Mouse (Mus musculus) macrophage (primary cell): ENCODE results near the gene Faap100. TPM values are rescaled to one million over a fixed set of nuclear protein-coding genes. Genes with fewer than 3 reads are reported as not detected.
"Not testable (repeated sequence)": the region's sequence is repeated elsewhere in the genome, so short reads cannot be mapped to it uniquely, and the experiment has no call there.

Experiments used
- H3K27ac ChIP-seq: fragments of 350-480 bp; formaldehyde crosslinking; 2 replicates; pipeline ENCODE4 v1.9.0; 2021
- H3K36me3 ChIP-seq: fragments of 350-480 bp; formaldehyde crosslinking; 2 replicates; pipeline ENCODE4 v1.9.0; 2021; ENCODE audit errors: inconsistent target
- H3K4me3 ChIP-seq: fragments of 350-480 bp; formaldehyde crosslinking; 2 replicates; pipeline ENCODE4 v1.9.0; 2021; ENCODE audit errors: inconsistent target
- H3K79me2 ChIP-seq: fragments of 350-480 bp; formaldehyde crosslinking; 2 replicates; pipeline ENCODE4 v1.9.0; 2021; ENCODE audit errors: inconsistent target
- WGBS: methylation state at CpG from one replicate; pipeline ENCODE4 v1.1.7; 2026; ENCODE audit warnings: inconsistent platforms; ENCODE audit not compliant: missing documents; 5-methylcytosine and 5-hydroxymethylcytosine counted together
- polyA plus RNA-seq: library from polyadenylated mRNA; stranded (reverse); fragments of 250-400 nt; gene quantifications from 3 replicates; pipeline ENCODE4 v1.2.4, GENCODE M21; 2018; ENCODE audit warnings: inconsistent platforms

The Faap100 gene
- polyA plus RNA-seq, 1 experiment from 2014 or later = 3.8 TPM

DNA sequence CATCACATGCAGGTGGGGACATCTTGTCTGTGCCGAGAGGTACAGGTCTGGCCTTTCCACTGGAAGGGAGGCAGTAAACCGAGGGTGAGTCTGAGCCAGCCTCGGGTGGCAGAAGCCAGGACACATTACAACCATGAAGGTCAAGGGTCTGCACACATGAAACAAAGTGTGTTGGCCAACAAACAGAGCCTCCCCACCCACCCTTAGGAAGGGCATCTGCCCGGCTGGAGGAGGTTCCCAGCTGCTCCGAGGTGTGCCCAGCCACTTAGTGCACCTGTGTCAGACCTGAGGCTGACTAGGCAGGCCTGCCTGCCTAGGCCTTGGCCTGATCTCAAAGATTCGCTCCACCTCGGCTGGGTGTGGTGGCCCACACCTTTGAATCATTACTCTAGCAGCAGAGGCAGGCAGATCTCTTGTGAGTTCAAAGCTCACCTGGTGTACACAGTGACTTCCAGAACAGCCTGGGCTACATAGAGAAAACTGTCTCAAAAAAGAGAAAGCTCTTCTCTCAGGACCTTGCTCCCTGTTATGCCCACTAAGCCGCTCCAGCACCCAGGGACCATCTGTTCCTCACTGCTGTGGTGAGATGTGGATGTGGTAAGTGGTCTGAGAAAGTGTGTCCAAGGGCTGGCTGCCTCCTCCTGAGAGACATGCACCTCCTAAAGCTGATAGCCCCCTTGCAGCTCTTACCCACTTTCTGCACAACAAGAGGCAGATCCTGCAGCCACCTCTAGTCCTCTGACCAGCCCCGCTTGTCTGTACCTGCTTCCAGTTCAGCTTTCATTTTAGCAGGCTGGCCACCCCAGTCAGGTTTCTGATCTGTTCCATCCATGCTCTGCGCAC is 27.1 kb downstream of the Faap100 start:
- WGBS = 89% methylated on average over 10 of the region's 10 CpGs
- peaks cover 36% of the 10 kb centered on the region for H3K79me2 ChIP-seq
- peak overlapping the region; percentile 26; the same call in 1 of the 2 replicates for H3K4me3 ChIP-seq
- peak overlapping the region; percentile 92 for H3K27ac ChIP-seq
- no peaks in the 10 kb centered on the region for H3K36me3 ChIP-seq

DNA sequence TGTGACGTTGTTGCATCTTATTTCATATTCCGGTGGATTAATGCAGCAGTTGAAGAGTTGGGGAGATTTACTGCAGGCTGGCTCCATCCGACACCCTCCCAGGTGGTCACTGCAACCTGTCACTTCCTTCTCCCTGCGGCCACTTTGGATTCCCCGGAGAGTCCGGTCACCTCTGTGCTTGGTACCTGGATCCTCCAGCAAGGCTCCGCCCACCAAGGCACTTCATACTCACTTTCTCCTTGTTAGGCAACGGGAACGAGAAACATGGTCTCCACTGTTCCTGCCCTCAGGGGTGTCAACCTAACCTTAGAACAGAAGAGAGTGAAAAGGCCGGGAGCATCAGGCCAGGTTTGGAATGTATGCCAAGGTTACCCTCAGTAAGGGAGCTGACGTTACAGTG is 27.9 kb downstream of the Faap100 start:
- peaks cover 39% of the 10 kb centered on the region for H3K79me2 ChIP-seq

DNA sequence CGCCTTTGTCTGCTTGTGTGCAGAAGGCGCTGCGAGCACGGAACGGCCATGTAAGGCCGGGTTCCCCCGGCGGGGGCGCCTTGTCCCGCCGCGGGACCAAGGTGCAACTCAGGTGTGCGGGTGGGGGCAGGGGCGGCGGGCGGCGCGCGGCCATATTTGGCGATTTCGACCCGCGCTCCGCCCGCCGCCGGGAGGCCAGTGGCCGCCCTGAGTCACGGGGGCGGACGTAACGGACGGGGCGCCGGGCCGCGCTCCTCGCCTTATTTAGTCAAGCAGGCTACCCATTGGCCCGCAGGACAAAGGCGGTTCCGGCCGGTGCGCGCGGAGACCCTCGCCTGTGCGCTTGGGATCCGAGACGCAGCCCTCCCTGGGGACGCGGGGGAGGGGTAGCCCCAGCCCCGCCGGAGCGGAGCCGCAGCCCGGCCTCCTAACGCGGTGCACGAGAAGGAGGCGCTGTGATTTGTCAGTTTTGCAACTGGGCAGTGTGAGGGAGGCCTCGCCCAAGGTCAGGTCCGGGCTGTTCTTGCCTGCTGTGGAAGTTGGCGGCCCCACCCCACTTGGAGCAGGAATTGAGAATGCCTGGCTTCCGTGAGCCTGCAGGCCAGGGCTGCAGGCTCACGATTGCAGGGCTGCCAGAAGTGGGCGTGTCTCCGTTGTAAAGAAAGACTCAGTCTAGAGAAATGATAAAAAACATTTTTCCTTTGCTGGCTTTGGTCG is 28.4 kb downstream of the Faap100 start:
- peak overlapping the region; percentile 98 for H3K27ac ChIP-seq
- peak overlapping the region; percentile 85 for H3K4me3 ChIP-seq
- WGBS = under 1% methylated on average over 46 of the region's 68 CpGs
- no peaks in the 10 kb centered on the region for H3K36me3 ChIP-seq
- H3K79me2 ChIP-seq = peaks cover 39% of the 10 kb centered on the region

More for the DNA sequence above, 27.9 kb downstream of the Faap100 start:
- Histone ChIP-seq H3K4me3 (peak overlapping the region; percentile 26), H3K36me3 (no peaks in the 10 kb centered on the region), H3K27ac (peak overlapping the region; percentile 92)
- WGBS = 35% methylated on average over 11 of the region's 11 CpGs

DNA sequence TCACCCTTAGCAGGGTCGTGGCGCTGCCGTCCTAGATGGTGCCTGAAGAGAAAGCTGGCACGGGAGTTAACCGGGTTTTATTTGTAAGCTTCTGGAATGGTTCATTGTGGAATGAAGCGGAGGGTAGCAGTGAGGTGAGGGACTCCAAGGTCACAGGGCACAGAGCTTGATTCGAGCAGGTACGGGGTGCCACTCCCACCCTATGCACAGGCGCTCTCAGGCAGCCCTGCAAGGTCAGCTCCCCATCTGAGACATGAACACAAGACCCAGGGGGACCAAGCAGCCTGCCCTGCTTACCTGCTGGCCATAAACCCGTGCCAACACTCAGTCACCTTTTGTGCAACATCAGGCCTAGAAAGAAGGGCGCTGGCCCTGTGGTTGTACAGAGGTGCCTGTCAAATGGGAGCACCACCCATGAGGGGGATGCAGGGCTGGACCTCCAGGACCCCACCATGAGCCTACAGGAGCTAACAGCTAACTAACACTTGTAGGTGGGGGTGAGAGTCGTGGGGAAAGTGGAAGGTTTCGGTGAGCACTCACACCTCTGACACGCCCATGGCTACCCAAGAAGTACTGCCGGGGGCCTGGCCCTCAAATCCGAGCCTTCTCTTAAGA is 29.1 kb downstream of the Faap100 start:
- H3K79me2 ChIP-seq = peaks cover 39% of the 10 kb centered on the region
- WGBS = 6% methylated on average over 16 of the region's 16 CpGs
- peak overlapping the region; percentile 98 for H3K27ac ChIP-seq
- peak overlapping the region; percentile 85 for H3K4me3 ChIP-seq
- no peaks in the 10 kb centered on the region for H3K36me3 ChIP-seq

DNA sequence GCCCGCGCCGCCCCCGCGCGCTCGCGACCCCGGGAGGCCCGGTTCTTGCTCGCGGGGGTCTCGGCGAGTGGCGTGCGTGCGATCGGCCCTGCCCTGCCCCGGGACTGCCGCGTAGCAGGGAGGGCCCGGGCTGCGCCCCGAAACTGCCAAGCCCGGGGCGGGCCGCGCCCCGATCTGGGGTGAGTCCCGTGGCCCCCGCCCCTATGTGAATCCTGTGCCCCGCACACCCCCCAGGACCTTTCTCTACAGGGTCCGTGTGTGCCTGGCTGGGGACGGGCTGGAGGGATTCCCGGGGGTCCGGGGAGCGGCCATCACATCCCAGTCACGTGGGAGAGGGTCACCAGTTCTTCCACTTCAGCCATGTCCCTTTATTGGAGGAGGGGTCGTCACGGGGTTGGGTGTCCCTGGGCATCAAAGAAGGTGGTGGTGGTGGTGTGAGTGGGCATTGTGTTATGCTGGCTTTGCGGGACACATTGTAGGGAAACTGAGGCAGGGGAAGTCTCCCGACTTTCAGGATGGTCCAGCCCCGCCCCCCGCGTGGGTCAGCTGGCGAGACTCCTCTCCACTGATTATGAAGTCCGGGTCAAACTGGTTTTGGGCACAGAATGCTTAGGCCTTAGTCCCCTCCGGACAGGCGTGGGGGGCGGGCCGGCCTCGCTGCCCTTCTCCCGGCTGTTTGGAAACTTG is 29.7 kb downstream of the Faap100 start:
- H3K4me3 ChIP-seq = peak overlapping the region; percentile 85
- peak overlapping the region; percentile 98 for H3K27ac ChIP-seq
- 3% methylated on average over 48 of the region's 53 CpGs for WGBS
- peaks cover 39% of the 10 kb centered on the region for H3K79me2 ChIP-seq
- H3K36me3 ChIP-seq = no peaks in the 10 kb centered on the region

DNA sequence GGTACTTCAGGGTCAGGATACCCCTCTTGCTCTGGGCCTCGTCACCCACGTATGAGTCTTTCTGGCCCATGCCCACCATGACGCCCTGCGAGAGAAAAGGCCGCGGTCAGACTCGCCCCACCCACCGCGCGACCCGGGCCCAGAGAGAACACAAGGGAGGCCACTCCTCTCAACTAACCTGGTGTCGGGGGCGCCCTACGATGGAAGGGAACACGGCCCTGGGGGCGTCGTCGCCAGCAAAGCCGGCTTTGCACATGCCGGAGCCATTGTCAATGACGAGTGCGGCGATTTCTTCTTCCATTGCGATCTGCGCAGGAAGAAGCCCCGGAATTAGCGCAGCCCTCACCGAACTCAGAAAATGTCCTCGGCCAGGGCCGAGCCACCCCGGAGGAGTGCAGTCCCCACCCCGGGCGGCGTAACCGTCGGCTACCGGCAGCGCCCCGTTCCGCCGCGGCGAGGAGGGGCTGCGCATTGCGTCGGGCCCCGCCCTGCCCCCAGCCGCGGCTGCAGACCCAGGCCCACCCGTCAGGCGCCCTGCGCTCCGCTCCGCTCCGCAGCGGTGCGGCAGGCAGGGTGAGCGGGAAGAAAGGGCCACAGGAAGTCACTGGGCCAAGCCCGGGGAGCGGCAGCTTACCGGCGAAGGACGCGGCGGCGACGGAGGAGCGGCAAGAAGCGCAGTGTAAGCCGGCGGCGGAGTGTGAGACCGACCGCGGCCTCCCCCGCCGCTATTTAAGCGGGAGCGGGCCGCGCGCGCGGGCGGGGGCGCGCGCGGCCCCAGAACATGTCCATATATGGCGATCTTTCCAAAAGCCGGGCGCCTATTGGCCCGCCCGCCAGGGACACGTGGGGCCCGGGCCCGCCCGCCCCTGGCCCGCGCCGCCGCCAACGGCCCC is 30.5 kb downstream of the Faap100 start, which contains the start of gene Actg1:
Gene Actg1, minus strand, starts transcription at position 752 of the 893 bp plus-strand sequence.
- WGBS = under 1% methylated on average over 92 of the region's 103 CpGs
- Histone ChIP-seq H3K27ac (peak within 1 kb of the TSS; percentile 98), H3K4me3 (peak within 1 kb of the TSS; percentile 85), H3K36me3 (no peaks in the 10 kb centered on the region), H3K79me2 (peaks cover 39% of the 10 kb centered on the region)

DNA sequence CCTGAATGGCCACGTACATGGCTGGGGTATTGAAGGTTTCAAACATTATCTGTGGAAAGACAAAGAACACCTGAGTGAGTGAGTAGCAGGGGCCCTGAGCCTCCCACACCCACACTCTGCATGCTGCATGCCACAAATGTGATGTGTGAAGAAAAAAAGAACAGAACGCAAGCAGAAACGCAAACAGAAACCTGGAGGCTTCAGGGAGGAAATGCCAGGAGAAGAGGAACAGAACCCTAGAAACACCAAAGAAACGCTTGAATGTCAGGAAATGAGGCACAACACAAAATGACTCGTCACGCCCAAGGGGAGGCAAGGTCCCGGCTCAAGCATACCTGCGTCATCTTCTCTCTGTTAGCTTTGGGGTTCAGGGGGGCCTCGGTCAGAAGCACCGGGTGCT is 31.3 kb downstream of the Faap100 start:
- peak overlapping the region; percentile 75 for H3K4me3 ChIP-seq
- peaks cover 39% of the 10 kb centered on the region for H3K79me2 ChIP-seq
- H3K27ac ChIP-seq = peak overlapping the region; percentile 64
- 2% methylated on average over 8 of the region's 10 CpGs for WGBS
- H3K36me3 ChIP-seq = no peaks in the 10 kb centered on the region

DNA sequence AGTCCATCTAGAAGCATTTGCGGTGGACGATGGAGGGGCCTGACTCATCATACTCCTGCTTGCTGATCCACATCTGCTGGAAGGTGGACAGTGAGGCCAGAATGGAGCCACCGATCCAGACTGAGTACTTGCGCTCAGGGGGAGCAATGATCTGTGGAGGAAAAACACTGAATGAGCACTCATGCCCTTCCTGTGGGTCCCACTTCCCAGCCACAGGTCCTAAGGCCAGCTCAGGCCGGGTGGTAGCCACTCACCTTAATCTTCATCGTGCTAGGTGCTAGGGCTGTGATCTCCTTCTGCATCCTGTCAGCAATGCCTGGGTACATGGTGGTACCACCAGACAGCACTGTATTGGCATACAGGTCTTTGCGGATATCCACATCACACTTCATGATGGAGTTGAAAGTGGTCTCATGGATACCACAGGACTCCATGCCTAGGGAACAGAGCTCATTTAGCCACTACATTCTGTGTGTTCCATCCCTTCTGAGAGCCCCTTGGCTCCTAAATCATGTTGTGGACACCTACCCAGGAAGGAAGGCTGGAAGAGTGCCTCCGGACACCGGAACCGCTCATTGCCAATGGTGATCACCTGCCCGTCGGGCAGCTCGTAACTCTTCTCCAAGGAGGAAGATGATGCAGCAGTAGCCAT is 32.1 kb downstream of the Faap100 start:
- Histone ChIP-seq H3K79me2 (peaks cover 32% of the 10 kb centered on the region), H3K27ac (peak overlapping the region; percentile 28; the same call in 1 of the 2 replicates), H3K4me3 (peak overlapping the region; percentile 75)
- WGBS = 21% methylated on average over 2 of the region's 13 CpGs
- not testable (repeated sequence) for H3K36me3 ChIP-seq

DNA sequence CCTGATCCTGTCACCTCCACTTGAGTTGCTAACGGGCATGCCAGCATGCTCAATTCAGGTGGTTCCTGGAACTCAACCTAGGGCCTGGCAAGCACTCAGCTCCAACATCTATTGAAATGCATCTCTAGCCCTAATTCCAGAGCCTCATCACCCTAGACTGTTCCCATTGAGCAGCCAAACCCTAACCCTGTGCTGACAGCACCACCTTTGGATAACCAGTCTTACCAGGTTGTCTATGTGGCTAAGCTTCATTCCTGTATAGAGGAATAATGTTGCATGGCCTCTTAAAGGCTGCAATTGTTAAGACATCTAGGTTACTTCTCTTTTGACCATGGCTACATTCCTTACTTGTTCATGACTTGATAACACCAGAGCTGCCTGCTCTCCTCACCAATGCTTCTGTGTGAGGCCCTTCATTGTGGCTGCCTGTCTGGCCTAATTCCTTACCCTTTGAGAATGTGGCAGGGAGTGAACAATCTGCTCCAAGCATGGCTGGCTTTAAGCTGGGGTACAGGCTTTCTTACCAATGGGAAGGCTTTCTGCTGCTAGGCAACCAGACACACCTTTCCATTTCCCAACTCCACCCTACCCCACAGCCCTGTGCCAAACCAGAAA is 33.4 kb downstream of the Faap100 start:
- WGBS = 86% methylated on average over 1 of the region's 1 CpGs
- Histone ChIP-seq H3K27ac (no peak overlapping the region), H3K36me3 (no peaks in the 10 kb centered on the region), H3K4me3 (peak overlapping the region; percentile 7; the same call in 1 of the 2 replicates), H3K79me2 (peaks cover 27% of the 10 kb centered on the region)

DNA sequence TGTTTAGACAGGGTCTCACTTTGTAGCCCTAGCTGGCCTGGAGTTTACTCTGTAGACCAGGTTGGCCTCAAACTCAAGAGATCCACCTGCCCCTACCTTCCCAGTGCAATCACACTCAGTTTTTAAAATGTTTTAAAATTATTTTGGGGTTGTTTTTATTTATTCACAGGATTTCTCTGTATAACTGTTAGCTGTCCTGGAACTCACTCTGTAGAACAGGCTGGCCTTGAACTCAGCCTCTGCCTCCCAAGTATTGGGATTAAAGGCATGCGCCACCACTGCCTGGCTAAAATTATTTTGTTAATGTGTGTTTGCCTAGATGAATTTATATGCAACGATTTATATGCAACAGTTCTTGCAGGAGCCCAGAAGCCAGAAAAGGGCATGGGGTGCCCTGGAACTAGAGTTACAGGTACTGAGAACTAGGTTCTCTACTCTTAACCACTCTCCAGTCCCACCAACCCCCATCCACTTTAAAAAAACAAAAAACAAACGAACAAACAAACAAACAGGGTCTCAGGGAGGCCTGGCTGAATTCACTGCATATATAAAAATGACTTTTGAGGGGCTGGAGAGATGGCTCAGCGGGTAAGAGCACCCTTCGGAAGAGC is 34.1 kb downstream of the Faap100 start:
- Histone ChIP-seq H3K36me3 (no peaks in the 10 kb centered on the region), H3K27ac (no peak overlapping the region), H3K4me3 (no peak overlapping the region), H3K79me2 (peaks cover 24% of the 10 kb centered on the region)
- WGBS = 73% methylated on average over 4 of the region's 5 CpGs

DNA sequence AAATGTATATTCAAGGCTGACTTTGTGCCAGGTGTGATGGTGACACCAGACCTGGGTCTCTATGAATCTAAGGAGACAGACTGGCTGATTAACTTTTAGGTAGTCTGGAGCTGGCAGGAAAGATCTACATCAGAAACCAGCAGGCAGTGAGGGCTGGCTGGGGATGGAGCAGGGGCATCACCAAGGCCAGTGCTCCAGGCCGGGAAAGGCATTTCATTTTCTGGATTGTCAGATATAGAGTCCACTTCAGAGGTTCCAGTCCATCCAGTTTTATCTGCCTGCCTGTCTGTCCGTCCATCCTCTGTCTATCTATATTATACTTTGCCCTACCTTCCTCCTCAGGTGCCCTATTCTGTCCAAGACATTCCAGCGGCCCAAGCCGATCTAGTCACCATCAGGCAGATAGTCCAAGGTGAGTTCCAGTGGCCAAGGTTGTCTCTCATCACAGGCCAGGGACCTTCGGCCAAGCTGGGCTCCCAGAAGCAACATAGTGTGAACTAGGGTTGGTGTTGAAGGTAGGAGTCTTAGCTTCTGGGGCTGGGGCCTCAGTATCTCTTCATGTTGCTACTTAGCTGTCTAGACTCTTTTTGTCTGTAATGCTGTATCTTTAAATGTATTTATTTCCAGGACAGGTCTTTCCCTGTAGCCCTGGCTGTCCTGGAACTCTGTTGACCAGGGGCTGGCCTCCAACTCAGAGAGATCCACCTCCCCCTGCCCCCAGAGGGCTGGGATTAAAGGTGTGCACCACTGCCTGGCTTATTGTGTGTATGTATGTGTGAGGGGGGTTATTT is 34.9 kb downstream of the Faap100 start:
- H3K4me3 ChIP-seq = no peak overlapping the region
- WGBS = 86% methylated on average over 5 of the region's 5 CpGs
- H3K36me3 ChIP-seq = no peaks in the 10 kb centered on the region
- no peak overlapping the region for H3K27ac ChIP-seq
- peaks cover 17% of the 10 kb centered on the region for H3K79me2 ChIP-seq

DNA sequence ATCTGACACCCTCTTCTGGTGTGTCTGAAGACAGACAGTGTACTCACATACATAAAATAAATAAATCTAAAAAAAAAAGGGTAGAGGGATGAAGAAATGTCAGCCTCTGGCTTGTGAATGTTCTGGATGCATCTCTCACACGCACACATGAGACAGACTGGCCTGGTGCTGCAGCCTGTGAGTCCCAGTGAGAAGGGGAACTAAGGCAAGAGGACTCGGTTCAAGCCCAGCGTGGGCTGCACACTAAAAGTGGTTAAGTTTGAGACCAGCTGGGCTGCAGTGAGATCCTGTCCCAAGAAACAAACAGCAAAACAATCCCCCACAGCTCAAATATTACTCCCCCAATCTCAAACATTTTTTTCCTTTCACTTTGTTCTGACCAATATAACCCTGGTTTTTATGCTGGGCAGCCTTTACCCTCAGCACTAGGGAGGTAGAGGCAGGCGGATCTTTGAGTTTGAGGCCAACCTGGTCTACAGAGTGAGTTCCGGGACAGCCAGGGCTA is 35.9 kb downstream of the Faap100 start:
- WGBS = 84% methylated on average over 5 of the region's 5 CpGs
- no peak overlapping the region for H3K27ac ChIP-seq
- no peaks in the 10 kb centered on the region for H3K36me3 ChIP-seq
- H3K4me3 ChIP-seq = no peak overlapping the region
- peaks cover 14% of the 10 kb centered on the region for H3K79me2 ChIP-seq
